Mouse (Mus musculus) liver, embryonic 15.5 days (tissue): ENCODE data around the gene Znrd1. TPM values are rescaled to one million over a fixed set of nuclear protein-coding genes. Genes with fewer than 3 reads are reported as not detected.

ENCODE experiments used
- ATAC-seq: fragments of 200-750 bp; cut with Nextera tagmentation; 2 replicates; pipeline ENCODE4 v1.8.0; 2017; ENCODE audit warnings: moderate number of reproducible peaks, mild to moderate bottlenecking, moderate library complexity; ENCODE audit not compliant: insufficient read depth
- H3K27ac ChIP-seq: fragments of 300-500 bp; sonication (generic); replicated peaks from 2 replicates; pipeline ENCODE4 v1.5.1; 2015; ENCODE audit warnings: mild to moderate bottlenecking, inconsistent platforms
- H3K27me3 ChIP-seq: fragments of 300-500 bp; sonication (generic); 2 replicates; pipeline ENCODE4 v1.6.1; 2015; ENCODE audit warnings: mild to moderate bottlenecking, inconsistent platforms
- H3K36me3 ChIP-seq: fragments of 300-500 bp; sonication (generic); replicated peaks from 2 replicates; pipeline ENCODE4 v1.6.1; 2015; ENCODE audit warnings: moderate library complexity, mild to moderate bottlenecking, inconsistent platforms
- H3K4me1 ChIP-seq: fragments of 300-500 bp; sonication (generic); replicated peaks from 2 replicates; pipeline ENCODE4 v1.6.1; 2015; ENCODE audit warnings: inconsistent platforms
- H3K4me2 ChIP-seq: fragments of 300-500 bp; sonication (generic); 2 replicates; pipeline ENCODE4 v1.6.1; 2015; ENCODE audit warnings: moderate library complexity, mild to moderate bottlenecking, inconsistent platforms
- H3K4me3 ChIP-seq: fragments of 300-500 bp; sonication (generic); replicated peaks from 2 replicates; pipeline ENCODE4 v1.5.1; 2015; ENCODE audit warnings: mild to moderate bottlenecking, inconsistent platforms
- H3K9ac ChIP-seq: fragments of 300-500 bp; sonication (generic); 2 replicates; pipeline ENCODE4 v1.6.1; 2015; ENCODE audit warnings: moderate library complexity, mild to moderate bottlenecking, inconsistent platforms
- H3K9me3 ChIP-seq: fragments of 300-500 bp; sonication (generic); replicated peaks from 2 replicates; pipeline ENCODE4 v1.6.1; 2016; ENCODE audit warnings: inconsistent platforms
- WGBS: fragments of 180-500 bp; shearing (Covaris S2); methylation state at CpG from one replicate; pipeline ENCODE4 v1.1.7; 2015; ENCODE audit warnings: mixed read lengths; ENCODE audit not compliant: insufficient replicate concordance; 5-methylcytosine and 5-hydroxymethylcytosine counted together
- polyA plus RNA-seq: library from polyadenylated mRNA; unstranded; fragments of >200 nt; fragmentation: Nextera tagmentation; extraction: Ambion mirVana; gene quantifications from 2 replicates; pipeline ENCODE4 v1.2.1, GENCODE M21; 2015

Gene Znrd1
- polyA plus RNA-seq = 18.7 and 21.5 TPM in 2 replicates

- Histone ChIP-seq H3K4me2 (peak within 1 kb of the TSS; percentile 79), H3K4me3 (peak within 1 kb of the TSS; percentile 72), H3K27ac (peak within 1 kb of the TSS; percentile 60)
These were observed at the start of gene Znrd1, which contains the start of gene Znrd1as for GRCm38 (mm10) chr17:36957999-36958743. Znrd1 (minus strand) TSS chr17:36958559. Znrd1as (plus strand) TSS chr17:36958592.

DNA sequence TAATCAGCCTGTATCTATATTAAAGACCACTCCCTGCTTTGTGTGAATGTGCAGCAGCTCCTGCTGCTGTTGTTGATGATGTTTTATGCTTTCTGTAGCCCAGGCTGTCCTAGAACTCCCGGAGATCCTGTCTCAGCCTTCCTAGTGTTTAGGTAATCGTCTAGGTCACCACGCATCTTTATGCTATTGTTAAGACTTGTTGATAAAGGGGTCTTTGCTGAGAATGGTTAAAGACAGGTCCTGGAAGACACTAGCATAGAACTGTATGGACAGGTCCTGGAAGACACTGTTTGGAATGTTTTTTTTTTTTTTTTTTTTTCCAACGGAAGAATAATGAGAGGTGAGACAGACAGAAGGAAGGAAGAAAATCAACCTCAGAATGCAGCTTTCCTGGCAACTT is 45.0 kb upstream of the Znrd1 start:
- Histone ChIP-seq H3K36me3 (no peaks in the 10 kb centered on the region), H3K27ac (no peak overlapping the region), H3K9me3 (no peaks in the 10 kb centered on the region), H3K4me3 (peak overlapping the region; percentile 47), H3K4me2 (peak overlapping the region; percentile 65), H3K9ac (no peak overlapping the region), H3K4me1 (no peaks in the 10 kb centered on the region), H3K27me3 (peaks cover 33% of the 10 kb centered on the region)
- no peak for ATAC-seq
- WGBS = 32% methylated on average over 4 of the region's 4 CpGs

More at GRCm38 (mm10) chr17:36957999-36958743, at the start of gene Znrd1, which contains the start of gene Znrd1as:
- ATAC-seq = peak; percentile 96
- Histone ChIP-seq H3K9ac (peak within 1 kb of the TSS; percentile 70), H3K36me3 (0 out of 2 replicates have a peak, but pooled peaks cover 10% of the 10 kb centered on the region), H3K9me3 (no peaks in the 10 kb centered on the region), H3K27me3 (no peaks in the 10 kb centered on the region), H3K4me1 (peaks cover 20% of the 10 kb centered on the region)
- under 1% methylated on average over 46 of the region's 46 CpGs for WGBS

- peak; percentile 34 for ATAC-seq
- H3K9ac ChIP-seq = peak overlapping the region; percentile 40
- H3K27ac ChIP-seq = no peak overlapping the region
- no peaks in the 10 kb centered on the region for H3K9me3 ChIP-seq
- peak overlapping the region; percentile 47 for H3K4me3 ChIP-seq
- WGBS = 1% methylated on average over 49 of the region's 49 CpGs
- H3K4me1 ChIP-seq = no peaks in the 10 kb centered on the region
- H3K4me2 ChIP-seq = peak overlapping the region; percentile 65
- peaks cover 33% of the 10 kb centered on the region for H3K27me3 ChIP-seq
- H3K36me3 ChIP-seq = no peaks in the 10 kb centered on the region
These were observed 44.3 kb upstream of the Znrd1 start for GRCm38 (mm10) chr17:37002364-37003330.

DNA sequence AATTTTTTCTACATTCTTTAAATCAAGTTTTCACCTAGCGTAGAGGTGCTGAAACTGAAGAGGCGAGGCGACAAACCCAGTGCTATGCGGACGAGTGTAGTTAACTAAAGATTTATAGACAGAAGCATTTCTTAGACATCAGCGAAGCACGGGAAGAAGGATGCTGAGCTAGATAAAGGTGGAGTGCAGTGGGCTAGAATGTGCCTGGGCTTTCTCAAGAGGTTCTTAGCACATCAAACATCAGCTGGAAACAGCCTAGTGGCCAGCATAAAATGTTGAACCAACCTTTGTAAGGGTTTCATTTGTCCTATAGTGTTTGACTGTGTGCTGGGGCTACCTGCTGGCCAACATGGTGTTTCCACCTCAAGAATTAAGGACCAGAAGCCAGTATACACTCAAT is 42.5 kb upstream of the Znrd1 start, which contains the start of gene Zfp57:
Gene Zfp57, plus strand, starts transcription at position 301 of the 400 bp plus-strand sequence.
- Histone ChIP-seq H3K27me3 (peaks cover 33% of the 10 kb centered on the region), H3K4me1 (no peaks in the 10 kb centered on the region), H3K9me3 (no peaks in the 10 kb centered on the region), H3K9ac (no peak within 1 kb of the TSS), H3K4me2 (no peak within 1 kb of the TSS), H3K36me3 (no peaks in the 10 kb centered on the region), H3K27ac (no peak within 1 kb of the TSS), H3K4me3 (no peak within 1 kb of the TSS)
- ATAC-seq = no peak
- WGBS = 73% methylated on average over 7 of the region's 7 CpGs

DNA sequence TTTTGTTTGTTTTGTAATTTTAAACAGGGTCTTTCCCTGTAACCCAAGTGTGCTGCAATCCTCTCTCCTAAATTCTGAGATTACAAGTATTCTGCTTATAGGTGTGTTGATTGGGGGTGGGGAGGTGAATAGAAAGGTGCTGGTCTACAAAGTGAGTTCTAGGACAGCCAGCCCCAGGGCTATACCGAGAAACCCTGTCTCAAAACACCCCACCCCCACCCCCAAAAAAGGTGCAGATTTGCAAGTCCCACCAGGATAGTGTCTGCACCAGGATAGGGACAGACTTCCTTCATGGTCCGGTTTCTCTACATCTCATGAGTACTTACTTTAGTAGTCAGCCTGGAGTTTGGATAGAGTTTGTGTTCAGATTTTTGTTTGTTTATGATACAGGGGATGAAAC is 40.1 kb upstream of the Znrd1 start:
- H3K36me3 ChIP-seq = no peaks in the 10 kb centered on the region
- no peak overlapping the region for H3K4me3 ChIP-seq
- H3K4me2 ChIP-seq = no peak overlapping the region
- H3K27ac ChIP-seq = no peak overlapping the region
- H3K4me1 ChIP-seq = no peaks in the 10 kb centered on the region
- H3K27me3 ChIP-seq = peaks cover 22% of the 10 kb centered on the region
- no peak for ATAC-seq
- WGBS = 53% methylated on average over 2 of the region's 2 CpGs
- H3K9ac ChIP-seq = no peak overlapping the region
- no peaks in the 10 kb centered on the region for H3K9me3 ChIP-seq

GRCm38 (mm10) chr17:36997033-36997735 is 38.8 kb upstream of the Znrd1 start:
- H3K4me3 ChIP-seq = no peak overlapping the region
- no peaks in the 10 kb centered on the region for H3K9me3 ChIP-seq
- H3K36me3 ChIP-seq = no peaks in the 10 kb centered on the region
- ATAC-seq = no peak
- H3K4me1 ChIP-seq = no peaks in the 10 kb centered on the region
- 20% methylated on average over 7 of the region's 7 CpGs for WGBS
- H3K27ac ChIP-seq = no peak overlapping the region
- H3K4me2 ChIP-seq = no peak overlapping the region
- peaks cover 9% of the 10 kb centered on the region for H3K27me3 ChIP-seq
- no peak overlapping the region for H3K9ac ChIP-seq

- H3K9me3 ChIP-seq = no peaks in the 10 kb centered on the region
- no peak overlapping the region for H3K4me3 ChIP-seq
- H3K9ac ChIP-seq = no peak overlapping the region
- H3K27ac ChIP-seq = no peak overlapping the region
- no peak for ATAC-seq
- H3K36me3 ChIP-seq = no peaks in the 10 kb centered on the region
- H3K4me2 ChIP-seq = no peak overlapping the region
- WGBS = 58% methylated on average over 3 of the region's 3 CpGs
- H3K27me3 ChIP-seq = no peaks in the 10 kb centered on the region
- H3K4me1 ChIP-seq = no peaks in the 10 kb centered on the region
These were observed 37.1 kb upstream of the Znrd1 start for GRCm38 (mm10) chr17:36995448-36995847.

DNA sequence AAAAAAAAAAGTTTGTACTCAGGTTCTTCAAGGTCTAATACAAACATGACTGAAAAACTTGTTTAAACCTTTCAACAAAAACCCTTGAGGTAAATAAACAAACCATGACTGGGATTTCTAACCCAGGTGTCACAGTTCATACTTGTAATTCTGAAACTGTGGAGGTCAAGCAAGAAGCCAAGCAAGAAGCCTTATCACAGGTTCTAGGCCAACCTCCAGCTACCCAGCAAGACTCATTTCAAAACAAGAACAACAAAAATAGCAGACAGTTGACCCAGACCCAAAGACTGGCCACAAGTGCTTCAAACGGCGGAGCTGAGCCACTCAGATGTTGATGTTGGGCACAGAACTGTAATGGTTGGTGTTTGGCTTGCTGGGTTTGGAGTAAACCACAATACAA is 36.2 kb upstream of the Znrd1 start:
- peaks cover 2% of the 10 kb centered on the region for H3K27me3 ChIP-seq
- no peak for ATAC-seq
- no peak overlapping the region for H3K27ac ChIP-seq
- no peak overlapping the region for H3K4me2 ChIP-seq
- H3K4me3 ChIP-seq = no peak overlapping the region
- no peaks in the 10 kb centered on the region for H3K9me3 ChIP-seq
- H3K9ac ChIP-seq = no peak overlapping the region
- 83% methylated on average over 2 of the region's 2 CpGs for WGBS
- H3K36me3 ChIP-seq = no peaks in the 10 kb centered on the region
- no peaks in the 10 kb centered on the region for H3K4me1 ChIP-seq

- no peaks in the 10 kb centered on the region for H3K36me3 ChIP-seq
- no peaks in the 10 kb centered on the region for H3K4me1 ChIP-seq
- H3K9me3 ChIP-seq = no peaks in the 10 kb centered on the region
- H3K27ac ChIP-seq = no peak overlapping the region
- no peak overlapping the region for H3K4me2 ChIP-seq
- H3K4me3 ChIP-seq = no peak overlapping the region
- ATAC-seq = no peak
- WGBS = 66% methylated on average over 4 of the region's 4 CpGs
- no peak overlapping the region for H3K9ac ChIP-seq
- H3K27me3 ChIP-seq = peaks cover 8% of the 10 kb centered on the region
These were observed 35.5 kb upstream of the Znrd1 start for GRCm38 (mm10) chr17:36993770-36994325.

DNA sequence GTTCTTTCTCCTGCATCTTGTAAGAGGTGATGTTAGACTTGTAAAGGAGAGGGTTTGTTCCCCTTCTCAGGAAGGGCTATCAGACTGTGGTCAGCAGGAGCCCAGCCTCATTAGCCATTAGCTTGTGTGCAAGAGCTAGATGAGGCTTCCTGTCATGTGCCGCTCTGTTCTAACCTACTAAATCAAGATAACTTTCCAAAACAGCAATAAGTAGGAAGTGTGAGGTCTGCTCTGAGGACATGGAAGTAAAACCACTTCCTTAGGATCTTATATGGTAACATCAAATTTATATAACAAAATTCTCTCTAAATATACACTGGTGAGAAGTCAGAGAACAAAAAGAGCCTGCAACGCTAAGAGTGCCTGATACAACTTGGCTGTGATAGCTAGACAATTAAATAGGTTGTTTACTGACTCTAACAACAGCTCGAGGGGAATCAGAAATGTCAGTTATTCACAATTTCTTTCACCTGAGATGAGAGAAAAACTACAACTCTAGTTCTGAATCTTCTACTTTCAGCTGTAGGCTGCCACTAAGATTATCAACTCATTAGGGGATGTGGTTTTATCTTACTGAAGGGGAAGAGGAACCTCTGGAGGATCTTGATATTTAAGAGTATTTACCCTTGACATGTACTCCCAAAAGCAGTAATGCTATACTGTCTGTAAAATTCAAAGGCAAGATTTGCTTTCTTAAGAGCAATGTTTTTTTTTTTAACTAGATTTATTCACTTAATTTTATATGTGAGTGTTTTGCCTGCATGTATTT is 34.2 kb upstream of the Znrd1 start:
- Histone ChIP-seq H3K27me3 (peaks cover 22% of the 10 kb centered on the region), H3K4me1 (no peaks in the 10 kb centered on the region), H3K4me2 (no peak overlapping the region), H3K9me3 (no peaks in the 10 kb centered on the region), H3K27ac (no peak overlapping the region), H3K4me3 (no peak overlapping the region), H3K36me3 (no peaks in the 10 kb centered on the region), H3K9ac (no peak overlapping the region)
- WGBS = 10% methylated on average over 3 of the region's 3 CpGs
- no peak for ATAC-seq
